Mouse (Mus musculus) bone marrow, adult 2 months (tissue): Measurements from ENCODE around the gene Apobec2. TPM values are rescaled to one million over a fixed set of nuclear protein-coding genes. Genes with fewer than 3 reads are reported as not detected.

Experiments used
- H3K27ac ChIP-seq: fragments of 200-500 bp; 2 replicates; pipeline ENCODE4 v1.5.1; 2012; ENCODE audit warnings: low read depth, mild to moderate bottlenecking, control low read depth, inconsistent platforms, low read length; ENCODE audit not compliant: control insufficient read depth, poor library complexity, insufficient read depth
- H3K4me1 ChIP-seq: fragments of 200-500 bp; 2 replicates; pipeline ENCODE4 v1.6.1; 2011; ENCODE audit warnings: low read length; ENCODE audit not compliant: control insufficient read depth, insufficient read depth
- H3K4me3 ChIP-seq: fragments of 200-500 bp; replicated peaks from 2 replicates; pipeline ENCODE3; 2011; ENCODE audit warnings: mild to moderate bottlenecking, low read depth, low read length, control low read depth; ENCODE audit not compliant: control insufficient read depth
- CTCF ChIP-seq: fragments of 200-500 bp; IDR thresholded peaks from 2 replicates; pipeline ENCODE4 v1.5.1; 2011; ENCODE audit warnings: low read length, control low read depth; ENCODE audit not compliant: control insufficient read depth, insufficient read depth
- POLR2A ChIP-seq: fragments of 200-500 bp; IDR thresholded peaks from 2 replicates; pipeline ENCODE4 v1.6.1; 2011; ENCODE audit warnings: low read depth, mild to moderate bottlenecking, control low read depth, low read length, borderline replicate concordance; ENCODE audit not compliant: control insufficient read depth
- WGBS: fragments of 180-500 bp; shearing (Covaris S2); methylation state at CpG from one replicate; pipeline ENCODE4 v1.1.7; 2018; 5-methylcytosine and 5-hydroxymethylcytosine counted together
- polyA plus RNA-seq: library from polyadenylated mRNA; stranded (reverse); fragments of >200 nt; gene quantifications from 2 replicates; pipeline ENCODE4 v1.2.4, GENCODE M21; 2011; ENCODE audit warnings: low replicate concordance; ENCODE audit not compliant: missing spikeins, insufficient read depth, insufficient read length

The Apobec2 gene
- polyA plus RNA-seq, 1 experiment: not detected

- WGBS: 52% methylated on average over 8 of the region's 8 CpGs
- peak overlapping the region; percentile 49 for H3K4me3 ChIP-seq
- TF ChIP-seq POLR2A (no peak), CTCF (no peak)
- H3K4me1 ChIP-seq: no peaks in the 10 kb centered on the region; the same call in 1 of the 2 replicates
- H3K27ac ChIP-seq: peak overlapping the region; percentile 71
Measured at GRCm38 (mm10) chr17:48447675-48448074, 14.9 kb upstream of the Apobec2 start.

- Histone ChIP-seq H3K4me3 (no peak overlapping the region), H3K4me1 (no peaks in the 10 kb centered on the region; the same call in 1 of the 2 replicates), H3K27ac (no peak overlapping the region)
- 91% methylated on average over 16 of the region's 16 CpGs for WGBS
- no peak for TF ChIP-seq POLR2A
- no peak for TF ChIP-seq CTCF
Measured at GRCm38 (mm10) chr17:48443542-48444145, 10.9 kb upstream of the Apobec2 start.

- 76% methylated on average over 7 of the region's 7 CpGs for WGBS
- H3K27ac ChIP-seq: no peak overlapping the region
- TF ChIP-seq POLR2A (no peak), CTCF (no peak)
- no peaks in the 10 kb centered on the region; the same call in 1 of the 2 replicates for H3K4me1 ChIP-seq
- no peak overlapping the region for H3K4me3 ChIP-seq
Measured at GRCm38 (mm10) chr17:48442745-48443457, 10.2 kb upstream of the Apobec2 start.

GRCm38 (mm10) chr17:48437421-48437911, 4.7 kb upstream of the Apobec2 start:
- WGBS: 81% methylated on average over 7 of the region's 7 CpGs
- TF ChIP-seq CTCF (no peak), POLR2A (no peak)
- Histone ChIP-seq H3K4me1 (no peaks in the 10 kb centered on the region), H3K4me3 (no peak overlapping the region), H3K27ac (no peak overlapping the region)

- WGBS: 92% methylated on average over 1 of the region's 1 CpGs
- Histone ChIP-seq H3K4me1 (no peaks in the 10 kb centered on the region), H3K4me3 (no peak overlapping the region), H3K27ac (no peak overlapping the region)
- no peak for TF ChIP-seq POLR2A
- TF ChIP-seq CTCF: no peak
Measured at GRCm38 (mm10) chr17:48436487-48436886, 3.8 kb upstream of the Apobec2 start.

GRCm38 (mm10) chr17:48434479-48434878, 1.7 kb upstream of the Apobec2 start:
- Histone ChIP-seq H3K4me1 (no peaks in the 10 kb centered on the region; the same call in 1 of the 2 replicates), H3K4me3 (no peak overlapping the region), H3K27ac (no peak overlapping the region)
- WGBS: 72% methylated on average over 5 of the region's 5 CpGs
- no peak for TF ChIP-seq CTCF
- TF ChIP-seq POLR2A: no peak

- Histone ChIP-seq H3K4me1 (no peaks in the 10 kb centered on the region; the same call in 1 of the 2 replicates), H3K27ac (no peak overlapping the region), H3K4me3 (no peak overlapping the region)
- TF ChIP-seq POLR2A: no peak
- TF ChIP-seq CTCF: no peak
- 75% methylated on average over 6 of the region's 6 CpGs for WGBS
Measured at GRCm38 (mm10) chr17:48433689-48434330, 1.1 kb upstream of the Apobec2 start.
